Mouse (Mus musculus) bone marrow, adult 2 months (tissue): ENCODE results near the gene Endou.

ENCODE experiments used
- CTCF ChIP-seq: fragments of 200-500 bp; IDR thresholded peaks from 2 replicates; pipeline ENCODE4 v1.5.1; 2011; ENCODE audit warnings: low read length, control low read depth; ENCODE audit not compliant: control insufficient read depth, insufficient read depth
- POLR2A ChIP-seq: fragments of 200-500 bp; IDR thresholded peaks from 2 replicates; pipeline ENCODE4 v1.6.1; 2011; ENCODE audit warnings: low read depth, mild to moderate bottlenecking, control low read depth, low read length, borderline replicate concordance; ENCODE audit not compliant: control insufficient read depth

DNA sequence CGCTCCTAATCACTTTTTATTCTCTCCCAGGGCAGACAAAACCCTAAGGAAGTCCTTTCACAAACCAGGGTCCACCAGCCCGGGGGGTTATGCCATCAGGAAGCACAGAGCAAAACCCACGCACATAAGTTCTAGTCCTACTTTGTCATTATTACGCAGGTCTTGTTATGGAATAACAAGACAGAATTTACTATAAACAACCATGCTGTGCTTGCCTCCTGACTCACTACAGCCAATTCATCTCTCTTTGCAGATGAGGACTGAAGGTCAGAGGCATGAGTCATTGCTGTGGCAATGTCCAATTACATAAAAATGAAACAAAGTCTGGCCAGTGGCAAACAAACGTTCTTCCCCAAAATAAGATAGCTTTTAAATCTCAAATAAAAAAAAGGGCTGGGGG is 37.7 kb downstream of the Endou start:
- TF ChIP-seq POLR2A, result no peak
- TF ChIP-seq CTCF, result no peak
